Mouse (Mus musculus): ENCODE data around the gene Olfr685.

Olfr685 gene

DNA sequence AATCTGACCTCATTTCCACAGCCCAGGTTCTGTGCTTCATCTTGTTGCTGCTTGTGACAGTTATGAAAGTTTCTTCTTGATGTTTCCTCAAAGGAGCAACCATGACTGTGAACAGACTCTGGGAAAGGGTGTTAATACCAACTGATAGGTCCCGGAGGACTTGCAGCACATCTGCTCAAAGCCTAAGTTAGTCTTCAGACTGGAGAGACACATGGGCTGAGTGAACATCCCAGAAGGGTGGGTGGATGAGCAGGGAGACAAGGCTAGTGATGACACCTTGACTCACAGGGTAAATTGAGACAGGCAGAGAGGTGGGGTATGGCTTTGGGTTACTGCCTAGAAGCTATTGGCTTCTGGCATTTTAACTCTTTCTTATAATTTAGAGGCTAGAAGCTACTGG, at the start of gene Olfr685:
Gene Olfr685 (minus strand): TSS at position 101 of the 400 bp plus-strand sequence.
- DNase-seq (ENCODE audit: low spot score in 2 of 2), result no peak

- DNase-seq (ENCODE audit: low spot score in 2 of 2), result no peak
Observed at GRCm38 (mm10) chr7:105229386-105229785, 43.6 kb upstream of the Olfr685 start.

DNA sequence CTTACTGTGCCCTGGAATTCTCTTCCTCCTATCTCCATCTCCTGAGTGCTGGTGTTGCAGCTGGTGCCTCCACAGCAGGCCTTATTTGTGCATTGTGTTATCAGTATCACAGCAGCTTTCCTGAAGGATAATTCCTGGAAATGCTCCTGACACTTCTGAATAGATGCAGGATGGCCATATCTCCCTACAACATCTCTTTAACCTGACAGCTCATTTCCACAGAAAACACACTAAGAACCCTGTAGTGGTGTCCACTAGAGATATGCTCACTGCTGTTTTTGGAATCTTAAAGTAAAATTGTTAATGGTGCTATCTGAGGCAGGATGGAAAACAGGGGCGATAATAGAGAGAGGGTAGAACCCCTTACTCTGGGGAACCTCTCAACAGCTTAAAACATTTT, 42.3 kb upstream of the Olfr685 start:
- DNase-seq (ENCODE audit: low spot score in 2 of 2), result no peak

- DNase-seq (ENCODE audit: low spot score in 2 of 2), result no peak
Observed at GRCm38 (mm10) chr7:105226703-105227102, 40.9 kb upstream of the Olfr685 start.

DNA sequence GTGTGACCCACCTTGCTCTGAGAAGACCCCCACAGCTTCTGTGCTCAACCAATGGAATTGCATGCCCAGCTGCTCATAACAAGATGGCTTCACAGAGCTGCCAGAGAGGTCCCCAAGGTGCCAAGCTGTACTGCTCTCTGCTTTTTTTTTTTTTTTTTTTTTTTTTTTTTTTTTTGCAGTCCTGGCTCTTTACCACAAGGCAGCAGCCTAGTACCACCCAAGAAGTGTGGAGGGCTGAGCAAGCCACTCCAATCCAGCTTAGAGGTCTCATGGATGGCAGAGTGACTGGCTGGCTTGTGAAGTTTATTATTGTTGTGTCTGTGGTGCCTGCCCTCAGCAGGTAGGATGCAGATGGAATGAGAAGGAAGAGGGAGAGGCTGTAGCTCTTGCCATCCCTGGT, 40.3 kb upstream of the Olfr685 start:
- no peak for DNase-seq (ENCODE audit: low spot score in 2 of 2)

GRCm38 (mm10) chr7:105218281-105218680, 32.5 kb upstream of the Olfr685 start:
- no peak for DNase-seq (ENCODE audit: low spot score in 2 of 2)

GRCm38 (mm10) chr7:105214761-105215160, 28.9 kb upstream of the Olfr685 start:
- DNase-seq (ENCODE audit: low spot score in 2 of 2), result no peak

DNA sequence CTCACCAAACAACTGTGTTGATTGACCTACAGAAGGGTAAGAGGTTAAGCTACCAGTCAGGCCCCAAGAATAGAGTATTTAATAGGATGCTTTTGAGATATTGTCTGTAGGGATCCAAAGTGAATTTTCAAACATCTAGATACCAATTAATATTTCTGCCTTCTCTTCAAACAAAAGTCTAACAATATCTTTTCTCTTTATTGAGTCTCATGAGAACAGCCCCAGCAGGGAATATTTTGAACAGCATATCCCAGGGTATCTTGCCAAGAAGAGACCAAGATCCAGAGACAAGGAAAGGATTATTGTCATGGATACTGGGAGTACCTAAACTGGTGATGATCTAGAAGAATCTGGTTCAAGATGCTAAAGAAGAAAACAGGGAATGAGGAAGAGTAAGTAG, 21.6 kb upstream of the Olfr685 start, which contains the start of gene Olfr686:
Gene Olfr686 (minus strand): TSS at position 101 of the 400 bp plus-strand sequence.
- DNase-seq (ENCODE audit: low spot score in 2 of 2), result no peak

- DNase-seq (ENCODE audit: low spot score in 2 of 2), result peak; percentile 50 to 57
Observed at GRCm38 (mm10) chr7:105170773-105171172, 15.0 kb downstream of the Olfr685 start.

- DNase-seq (ENCODE audit: low spot score in 2 of 2), result no peak
Observed at GRCm38 (mm10) chr7:105163553-105163952, 22.3 kb downstream of the Olfr685 start, which contains the start of gene Olfr684. Gene Olfr684, minus strand, starts transcription at chr7:105163653.

DNA sequence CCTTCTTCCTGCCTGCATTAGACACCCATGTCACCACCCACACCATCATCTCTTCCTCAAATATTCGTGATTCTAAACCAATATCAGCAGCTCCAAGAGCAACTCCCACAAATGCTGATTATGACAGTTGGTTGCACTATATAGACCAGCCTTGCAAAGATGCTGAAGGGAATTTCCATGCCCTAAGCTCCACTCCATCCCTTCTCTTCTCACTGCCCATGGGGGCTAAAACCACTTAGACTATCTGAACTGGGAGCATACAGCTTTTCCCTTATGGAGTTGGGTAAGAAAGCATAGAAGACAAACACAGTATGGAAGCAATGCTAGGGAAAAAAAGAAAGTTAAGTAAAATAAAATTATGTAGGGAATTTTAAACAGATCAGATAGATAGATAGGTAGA, 38.9 kb downstream of the Olfr685 start, which contains the start of gene Olfr683:
Gene Olfr683 (minus strand): TSS at position 101 of the 400 bp plus-strand sequence.
- no peak for DNase-seq (ENCODE audit: low spot score in 2 of 2)

DNA sequence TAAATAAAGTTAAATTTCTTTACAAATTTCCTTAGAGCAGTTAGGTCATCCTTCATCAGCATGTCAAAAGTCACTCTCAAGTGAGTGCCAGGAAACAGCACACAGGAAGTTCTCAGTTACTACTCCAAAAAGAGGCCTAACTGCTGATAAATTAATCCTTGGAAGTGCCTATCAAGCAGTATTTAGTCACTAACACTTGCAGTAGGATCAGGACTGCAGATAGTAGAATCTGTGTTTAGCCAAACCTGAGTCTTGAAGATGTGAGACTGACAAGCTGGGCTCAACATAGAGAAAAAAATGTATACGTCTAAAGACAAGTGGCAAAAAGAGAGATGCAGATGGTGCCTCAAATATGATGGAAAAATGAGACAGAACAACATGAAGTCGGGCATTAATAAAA, 44.5 kb downstream of the Olfr685 start:
- no peak for DNase-seq (ENCODE audit: low spot score in 2 of 2)
